Mouse (Mus musculus): Measurements from ENCODE around the gene Rtp3. TPM values are rescaled to one million over a fixed set of nuclear protein-coding genes. Genes with fewer than 3 reads are reported as not detected.

The Rtp3 gene
- 4.7 TPM for polyA plus RNA-seq (2015; fragmentation: Illumina TruSeq; extraction: RNeasy Lipid Tissue Mini Kit (QIAGEN cat#74804); ENCODE audit: insufficient read depth, low read depth, low replicate concordance)

DNA sequence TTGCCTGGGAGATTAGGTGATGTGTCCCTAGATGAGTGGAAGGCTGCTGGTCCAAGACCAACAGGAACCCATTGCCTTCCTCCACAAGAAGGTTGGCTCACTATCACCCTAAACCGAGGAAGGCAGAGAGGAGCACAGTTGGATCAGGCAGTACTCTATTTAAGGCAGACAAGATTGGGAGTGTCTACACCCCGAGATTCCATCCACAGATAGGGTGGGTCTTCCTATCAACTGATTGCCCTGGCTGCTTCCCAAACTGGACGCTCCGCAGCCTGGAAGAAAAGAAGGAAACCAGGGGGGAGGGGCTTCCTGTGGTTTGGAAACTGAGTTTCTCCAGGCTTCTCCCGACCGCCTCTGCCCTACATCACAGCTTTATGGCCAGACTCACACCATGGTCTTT lies at the start of gene Rtp3:
TSS of gene Rtp3 (minus strand) at position 380 of the 400 bp plus-strand sequence.

DNA sequence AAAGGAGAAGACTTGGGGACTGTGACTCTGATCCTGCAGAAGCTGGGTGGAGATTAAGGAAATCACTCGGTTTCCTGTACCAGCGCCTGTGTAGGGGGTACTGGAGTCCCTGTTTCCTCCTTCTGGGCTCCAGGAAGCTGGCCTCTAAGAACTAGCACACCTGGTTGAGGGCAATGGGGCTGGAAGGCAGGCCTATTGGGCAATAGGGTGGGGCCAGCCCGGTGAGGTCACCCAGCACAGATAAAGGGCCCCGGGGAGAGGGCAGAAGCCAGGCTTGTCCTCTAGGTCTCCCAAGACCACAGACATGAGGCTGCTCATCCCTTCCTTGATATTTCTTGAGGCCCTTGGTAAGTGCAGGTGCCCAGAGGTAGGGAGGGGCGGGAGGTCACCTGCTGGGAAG lies 28.6 kb upstream of the Rtp3 start, which contains the start of gene Ltf:
TSS of gene Ltf (plus strand) at position 250 of the 400 bp plus-strand sequence.

DNA sequence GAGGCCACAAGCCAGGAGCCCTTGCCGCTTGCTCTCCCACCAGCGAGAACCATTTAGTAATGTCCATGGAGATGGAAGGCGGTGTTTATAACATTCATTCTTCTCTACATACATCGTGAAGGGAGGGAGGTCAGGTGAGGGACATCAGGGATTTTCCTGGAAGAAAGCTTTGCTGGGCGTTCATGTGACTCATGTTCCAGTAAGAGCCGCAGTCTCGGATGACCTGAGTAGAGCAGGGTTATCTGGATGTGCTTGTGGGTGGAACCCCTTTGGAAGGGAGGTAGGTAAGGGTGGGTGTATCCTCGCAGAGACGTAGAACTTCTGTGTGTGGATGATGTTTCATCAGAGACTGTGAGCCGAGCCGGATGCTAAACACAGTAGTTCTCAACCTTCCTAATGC lies 39.0 kb downstream of the Rtp3 start, which contains the start of gene Lrrc2:
TSS of gene Lrrc2 (plus strand) at position 149 of the 400 bp plus-strand sequence.

DNA sequence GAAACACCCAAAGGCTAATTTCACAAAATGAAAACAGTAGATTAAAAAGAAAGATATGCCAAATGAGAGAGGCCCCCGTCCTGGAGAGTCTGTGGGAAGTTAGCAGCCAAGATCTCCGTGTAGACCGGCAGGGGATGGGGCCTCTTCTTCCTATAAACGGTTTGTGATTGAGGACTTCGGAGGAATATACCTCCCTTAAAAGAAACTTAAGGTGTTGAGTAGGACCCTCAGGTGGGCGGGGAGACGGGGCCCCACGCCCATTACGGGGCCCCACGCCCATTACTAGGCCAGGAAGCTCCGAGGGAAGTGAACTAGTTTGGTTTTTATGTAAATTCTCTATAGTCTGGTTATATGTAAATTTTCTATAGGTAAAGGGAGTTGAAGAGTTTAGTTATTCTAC lies 44.5 kb downstream of the Rtp3 start, which contains the start of gene Tdgf1:
TSS of gene Tdgf1 (minus strand) at position 233 of the 400 bp plus-strand sequence.

Other genes with a start within 250 kb of the Rtp3 start
- not detected for gene Myl3, start 248.7 kb downstream of the Rtp3 start, polyA plus RNA-seq (2015; fragmentation: Illumina TruSeq; extraction: RNeasy Lipid Tissue Mini Kit (QIAGEN cat#74804); ENCODE audit: insufficient read depth, low read depth, low replicate concordance)
- gene Pth1r, start 243.4 kb downstream of the Rtp3 start, polyA plus RNA-seq (2015; fragmentation: Illumina TruSeq; extraction: RNeasy Lipid Tissue Mini Kit (QIAGEN cat#74804); ENCODE audit: insufficient read depth, low read depth, low replicate concordance) = 1.5 TPM
- not detected for gene Prss42, start 192.4 kb downstream of the Rtp3 start, polyA plus RNA-seq (2015; fragmentation: Illumina TruSeq; extraction: RNeasy Lipid Tissue Mini Kit (QIAGEN cat#74804); ENCODE audit: insufficient read depth, low read depth, low replicate concordance)
- not detected for gene Prss44, start 176.6 kb downstream of the Rtp3 start, polyA plus RNA-seq (2015; fragmentation: Illumina TruSeq; extraction: RNeasy Lipid Tissue Mini Kit (QIAGEN cat#74804); ENCODE audit: insufficient read depth, low read depth, low replicate concordance)
- not detected for gene Prss43, start 163.9 kb downstream of the Rtp3 start, polyA plus RNA-seq (2015; fragmentation: Illumina TruSeq; extraction: RNeasy Lipid Tissue Mini Kit (QIAGEN cat#74804); ENCODE audit: insufficient read depth, low read depth, low replicate concordance)
- not detected for gene Prss45, start 156.0 kb downstream of the Rtp3 start, polyA plus RNA-seq (2015; fragmentation: Illumina TruSeq; extraction: RNeasy Lipid Tissue Mini Kit (QIAGEN cat#74804); ENCODE audit: insufficient read depth, low read depth, low replicate concordance)
- gene Prss46, start 146.1 kb downstream of the Rtp3 start, polyA plus RNA-seq (2015; fragmentation: Illumina TruSeq; extraction: RNeasy Lipid Tissue Mini Kit (QIAGEN cat#74804); ENCODE audit: insufficient read depth, low read depth, low replicate concordance) = not detected
- gene Prss50, start 132.6 kb downstream of the Rtp3 start, polyA plus RNA-seq (2015; fragmentation: Illumina TruSeq; extraction: RNeasy Lipid Tissue Mini Kit (QIAGEN cat#74804); ENCODE audit: insufficient read depth, low read depth, low replicate concordance) = not detected
- 16.5 TPM for gene Als2cl, start 110.7 kb downstream of the Rtp3 start, polyA plus RNA-seq (2015; fragmentation: Illumina TruSeq; extraction: RNeasy Lipid Tissue Mini Kit (QIAGEN cat#74804); ENCODE audit: insufficient read depth, low read depth, low replicate concordance)
- gene Tmie, start 110.5 kb downstream of the Rtp3 start, polyA plus RNA-seq (2015; fragmentation: Illumina TruSeq; extraction: RNeasy Lipid Tissue Mini Kit (QIAGEN cat#74804); ENCODE audit: insufficient read depth, low read depth, low replicate concordance) = 2.2 TPM
- not detected for gene Fam240a, start 73.7 kb downstream of the Rtp3 start, polyA plus RNA-seq (2015; fragmentation: Illumina TruSeq; extraction: RNeasy Lipid Tissue Mini Kit (QIAGEN cat#74804); ENCODE audit: insufficient read depth, low read depth, low replicate concordance)
- not detected for gene Tdgf1, start 44.4 kb downstream of the Rtp3 start, polyA plus RNA-seq (2015; fragmentation: Illumina TruSeq; extraction: RNeasy Lipid Tissue Mini Kit (QIAGEN cat#74804); ENCODE audit: insufficient read depth, low read depth, low replicate concordance)
- gene Lrrc2, start 39.0 kb downstream of the Rtp3 start, polyA plus RNA-seq (2015; fragmentation: Illumina TruSeq; extraction: RNeasy Lipid Tissue Mini Kit (QIAGEN cat#74804); ENCODE audit: insufficient read depth, low read depth, low replicate concordance) = not detected
- not detected for gene Ltf, start 28.7 kb upstream of the Rtp3 start, polyA plus RNA-seq (2015; fragmentation: Illumina TruSeq; extraction: RNeasy Lipid Tissue Mini Kit (QIAGEN cat#74804); ENCODE audit: insufficient read depth, low read depth, low replicate concordance)
- gene Ccrl2, start 66.9 kb upstream of the Rtp3 start, polyA plus RNA-seq (2015; fragmentation: Illumina TruSeq; extraction: RNeasy Lipid Tissue Mini Kit (QIAGEN cat#74804); ENCODE audit: insufficient read depth, low read depth, low replicate concordance) = 5.2 TPM
- 12.1 TPM for gene Lrrfip2, start 127.0 kb upstream of the Rtp3 start, polyA plus RNA-seq (2015; fragmentation: Illumina TruSeq; extraction: RNeasy Lipid Tissue Mini Kit (QIAGEN cat#74804); ENCODE audit: insufficient read depth, low read depth, low replicate concordance)

All from pancreas, adult 10 weeks (tissue).